Mouse (Mus musculus) lung, postnatal 0 days (tissue): ENCODE measurements at regions not wholly inside any gene's neighbourhood (a gene's known extent, or its start where the extent isn't known, plus 50 kb on each side); places are given as distances from the start of the nearest gene placed in this dataset.

Source experiments
- ATAC-seq: fragments of 200-750 bp; cut with Nextera tagmentation; 2 replicates; pipeline ENCODE4 v1.8.0; 2017; ENCODE audit warnings: moderate library complexity
- DNase-seq: peaks from one replicate; pipeline ENCODE4 v3.0.0-alpha.2; 2016; ENCODE audit warnings: low spot score
- H3K27ac ChIP-seq: fragments of 300-500 bp; sonication (generic); 2 replicates; pipeline ENCODE4 v1.5.1; 2014; ENCODE audit warnings: antibody characterized with exemption, mild to moderate bottlenecking, low read length, mixed read lengths
- H3K27me3 ChIP-seq: fragments of 300-500 bp; sonication (generic); replicated peaks from 2 replicates; pipeline ENCODE4 v1.6.1; 2014; ENCODE audit warnings: low read length, mixed read lengths; ENCODE audit not compliant: insufficient read depth
- H3K36me3 ChIP-seq: fragments of 300-500 bp; sonication (generic); 2 replicates; pipeline ENCODE4 v1.6.1; 2014; ENCODE audit warnings: low read length, mixed read lengths; ENCODE audit not compliant: insufficient read depth
- H3K4me1 ChIP-seq: fragments of 300-500 bp; sonication (generic); 2 replicates; pipeline ENCODE4 v1.6.1; 2014; ENCODE audit warnings: antibody characterized with exemption, low read depth, low read length, mixed read lengths; ENCODE audit not compliant: insufficient read depth
- H3K4me2 ChIP-seq: fragments of 300-500 bp; sonication (generic); replicated peaks from 2 replicates; pipeline ENCODE4 v1.6.1; 2014; ENCODE audit warnings: low read depth, mild to moderate bottlenecking, low read length, moderate library complexity, mixed read lengths
- H3K4me3 ChIP-seq: fragments of 300-500 bp; sonication (generic); 2 replicates; pipeline ENCODE4 v1.5.1; 2014; ENCODE audit warnings: low read depth, low read length
- H3K9ac ChIP-seq: fragments of 300-500 bp; sonication (generic); replicated peaks from 2 replicates; pipeline ENCODE4 v1.6.1; 2014; ENCODE audit warnings: low read depth, mild to moderate bottlenecking
- H3K9me3 ChIP-seq: fragments of 300-500 bp; sonication (generic); 2 replicates; pipeline ENCODE4 v1.6.1; 2016; ENCODE audit warnings: low read length, mixed read lengths
- CTCF ChIP-seq: IDR thresholded peaks from 2 replicates; pipeline ENCODE4 v1.5.1; 2016; ENCODE audit warnings: antibody characterized with exemption, mild to moderate bottlenecking
- EP300 ChIP-seq: IDR thresholded peaks from 2 replicates; pipeline ENCODE4 v1.6.1; 2016; ENCODE audit warnings: antibody characterized with exemption, mild to moderate bottlenecking, control low read depth
- WGBS: fragments of 180-500 bp; shearing (Covaris S2); extraction: QIAGEN DNeasy Blood & Tissue Kit; methylation state at CpG from one replicate; pipeline ENCODE4 v1.1.7; 2014; 5-methylcytosine and 5-hydroxymethylcytosine counted together

GRCm38 (mm10) chr5:28891988-28892387 is 303.8 kb upstream of the Rnf32 start:
- TF ChIP-seq CTCF (no peak), EP300 (no peak)
- DNase-seq (no peak), ATAC-seq (no peak)
- no peak overlapping the region for H3K9ac ChIP-seq
- no peaks in the 10 kb centered on the region for H3K27me3 ChIP-seq
- no peak overlapping the region for H3K27ac ChIP-seq
- H3K4me2 ChIP-seq, result no peak overlapping the region
- H3K4me1 ChIP-seq, result no peaks in the 10 kb centered on the region
- H3K9me3 ChIP-seq, result no peaks in the 10 kb centered on the region
- WGBS, result 73% methylated on average over 7 of the region's 7 CpGs
- H3K36me3 ChIP-seq, result no peaks in the 10 kb centered on the region
- no peak overlapping the region for H3K4me3 ChIP-seq

GRCm38 (mm10) chr5:28884746-28885365 is 310.9 kb upstream of the Rnf32 start:
- TF ChIP-seq CTCF (no peak), EP300 (no peak)
- WGBS, result 78% methylated on average over 5 of the region's 5 CpGs
- DNase-seq (no peak), ATAC-seq (no peak)
- Histone ChIP-seq H3K27ac (no peak overlapping the region), H3K27me3 (no peaks in the 10 kb centered on the region), H3K9me3 (no peaks in the 10 kb centered on the region), H3K4me3 (no peak overlapping the region), H3K9ac (no peak overlapping the region), H3K36me3 (no peaks in the 10 kb centered on the region), H3K4me2 (no peak overlapping the region), H3K4me1 (no peaks in the 10 kb centered on the region)

- ATAC-seq (no peak), DNase-seq (no peak)
- Histone ChIP-seq H3K36me3 (no peaks in the 10 kb centered on the region), H3K4me3 (no peak overlapping the region), H3K9me3 (no peaks in the 10 kb centered on the region), H3K27ac (no peak overlapping the region), H3K4me2 (no peak overlapping the region), H3K9ac (no peak overlapping the region), H3K27me3 (no peaks in the 10 kb centered on the region), H3K4me1 (no peaks in the 10 kb centered on the region)
- TF ChIP-seq CTCF, result no peak
- TF ChIP-seq EP300, result no peak
- WGBS, result 61% methylated on average over 8 of the region's 8 CpGs
Measured at GRCm38 (mm10) chr5:28876199-28876598, 319.6 kb upstream of the Rnf32 start.

- 84% methylated on average over 3 of the region's 3 CpGs for WGBS
- H3K4me1 ChIP-seq, result no peaks in the 10 kb centered on the region
- H3K9ac ChIP-seq, result no peak overlapping the region
- no peaks in the 10 kb centered on the region for H3K36me3 ChIP-seq
- no peak overlapping the region for H3K4me3 ChIP-seq
- no peak for DNase-seq
- TF ChIP-seq EP300, result no peak
- TF ChIP-seq CTCF, result no peak
- H3K27ac ChIP-seq, result no peak overlapping the region
- H3K9me3 ChIP-seq, result no peaks in the 10 kb centered on the region
- no peak overlapping the region for H3K4me2 ChIP-seq
- H3K27me3 ChIP-seq, result no peaks in the 10 kb centered on the region
- no peak for ATAC-seq
Measured at GRCm38 (mm10) chr5:28873600-28874265, 322.1 kb upstream of the Rnf32 start.

- WGBS, result 59% methylated on average over 9 of the region's 9 CpGs
- no peak for DNase-seq
Measured at GRCm38 (mm10) chr5:28859604-28860371, 336.0 kb upstream of the Rnf32 start.

GRCm38 (mm10) chr5:28838141-28838925 is 357.5 kb upstream of the Rnf32 start:
- no peaks in the 10 kb centered on the region for H3K4me1 ChIP-seq
- no peak overlapping the region for H3K4me2 ChIP-seq
- no peaks in the 10 kb centered on the region for H3K9me3 ChIP-seq
- 72% methylated on average over 12 of the region's 12 CpGs for WGBS
- H3K27me3 ChIP-seq, result no peaks in the 10 kb centered on the region
- H3K9ac ChIP-seq, result no peak overlapping the region
- DNase-seq (no peak), ATAC-seq (no peak)
- H3K27ac ChIP-seq, result no peak overlapping the region
- no peaks in the 10 kb centered on the region for H3K36me3 ChIP-seq
- no peak for TF ChIP-seq EP300
- no peak for TF ChIP-seq CTCF
- H3K4me3 ChIP-seq, result no peak overlapping the region

More at GRCm38 (mm10) chr5:28859604-28860371, 336.0 kb upstream of the Rnf32 start:
- Histone ChIP-seq H3K4me1 (no peaks in the 10 kb centered on the region), H3K36me3 (no peaks in the 10 kb centered on the region), H3K4me2 (no peak overlapping the region), H3K4me3 (no peak overlapping the region), H3K27ac (no peak overlapping the region), H3K27me3 (no peaks in the 10 kb centered on the region), H3K9me3 (no peaks in the 10 kb centered on the region), H3K9ac (no peak overlapping the region)
- TF ChIP-seq CTCF, result no peak
- no peak for ATAC-seq
